Mouse (Mus musculus) hindbrain, embryonic 12.5 days (tissue): ENCODE measurements around the gene Gtsf1l. TPM values are rescaled to one million over a fixed set of nuclear protein-coding genes. Genes with fewer than 3 reads are reported as not detected.

Source experiments
- ATAC-seq: fragments of 200-750 bp; cut with Nextera tagmentation; 2 replicates; pipeline ENCODE4 v1.8.0; 2017; ENCODE audit warnings: moderate TSS enrichment; ENCODE audit not compliant: low FRiP score
- H3K27ac ChIP-seq: fragments of 300-500 bp; sonication (generic); 2 replicates; pipeline ENCODE4 v1.5.1; 2016; ENCODE audit warnings: mild to moderate bottlenecking
- H3K27me3 ChIP-seq: fragments of 300-500 bp; sonication (generic); 2 replicates; pipeline ENCODE4 v1.6.1; 2016; ENCODE audit warnings: mild to moderate bottlenecking
- H3K36me3 ChIP-seq: fragments of 300-500 bp; sonication (generic); 2 replicates; pipeline ENCODE4 v1.6.1; 2016; ENCODE audit warnings: mild to moderate bottlenecking
- H3K4me1 ChIP-seq: fragments of 300-500 bp; sonication (generic); 2 replicates; pipeline ENCODE4 v1.6.1; 2016
- H3K4me2 ChIP-seq: fragments of 300-500 bp; sonication (generic); replicated peaks from 2 replicates; pipeline ENCODE4 v1.6.1; 2016; ENCODE audit warnings: mild to moderate bottlenecking
- H3K4me3 ChIP-seq: fragments of 300-500 bp; sonication (generic); 2 replicates; pipeline ENCODE4 v1.5.1; 2016; ENCODE audit warnings: mild to moderate bottlenecking
- H3K9ac ChIP-seq: fragments of 300-500 bp; sonication (generic); 2 replicates; pipeline ENCODE4 v1.6.1; 2016; ENCODE audit warnings: mild to moderate bottlenecking, moderate library complexity
- H3K9me3 ChIP-seq: fragments of 300-500 bp; sonication (generic); replicated peaks from 2 replicates; pipeline ENCODE4 v1.6.1; 2016; ENCODE audit warnings: mild to moderate bottlenecking
- WGBS: fragments of 180-500 bp; shearing (Covaris S2); methylation state at CpG from one replicate; pipeline ENCODE4 v1.1.7; 2016; 5-methylcytosine and 5-hydroxymethylcytosine counted together
- polyA plus RNA-seq: library from polyadenylated mRNA; unstranded; fragments of >200 nt; fragmentation: Nextera tagmentation; extraction: Ambion mirVana; gene quantifications from 2 replicates; pipeline ENCODE4 v1.2.1, GENCODE M21; 2016

Gene Gtsf1l
- polyA plus RNA-seq, 1 experiment from 2014 or later = not detected

- H3K36me3 ChIP-seq = no peaks in the 10 kb centered on the region; the same call in 1 of the 2 replicates
- no peak for ATAC-seq
- H3K27me3 ChIP-seq = no peaks in the 10 kb centered on the region
- no peak overlapping the region for H3K27ac ChIP-seq
- H3K4me1 ChIP-seq = no peaks in the 10 kb centered on the region
- no peak overlapping the region for H3K9ac ChIP-seq
- H3K4me3 ChIP-seq = no peak overlapping the region
- WGBS = 83% methylated on average over 5 of the region's 5 CpGs
- no peaks in the 10 kb centered on the region for H3K9me3 ChIP-seq
- no peak overlapping the region for H3K4me2 ChIP-seq
Measured at GRCm38 (mm10) chr2:163082591-163082990, 5.1 kb downstream of the Gtsf1l start.

- Histone ChIP-seq H3K9ac (no peak overlapping the region), H3K9me3 (no peaks in the 10 kb centered on the region), H3K4me1 (no peaks in the 10 kb centered on the region), H3K36me3 (peaks cover 10% of the 10 kb centered on the region), H3K27me3 (no peaks in the 10 kb centered on the region), H3K4me2 (no peak overlapping the region), H3K27ac (no peak overlapping the region), H3K4me3 (no peak overlapping the region)
- WGBS = 92% methylated on average over 4 of the region's 4 CpGs
- ATAC-seq = no peak
Measured at GRCm38 (mm10) chr2:163079041-163079440, 8.6 kb downstream of the Gtsf1l start.

GRCm38 (mm10) chr2:163075234-163075633, 12.4 kb downstream of the Gtsf1l start:
- Histone ChIP-seq H3K9ac (no peak overlapping the region), H3K4me1 (no peaks in the 10 kb centered on the region), H3K4me2 (no peak overlapping the region), H3K36me3 (peaks cover 22% of the 10 kb centered on the region), H3K27me3 (no peaks in the 10 kb centered on the region), H3K27ac (no peak overlapping the region), H3K9me3 (no peaks in the 10 kb centered on the region), H3K4me3 (no peak overlapping the region)
- no peak for ATAC-seq
- 84% methylated on average over 3 of the region's 3 CpGs for WGBS

GRCm38 (mm10) chr2:163074808-163075207, 12.8 kb downstream of the Gtsf1l start:
- Histone ChIP-seq H3K4me2 (no peak overlapping the region), H3K27me3 (no peaks in the 10 kb centered on the region), H3K4me1 (no peaks in the 10 kb centered on the region), H3K36me3 (peaks cover 22% of the 10 kb centered on the region), H3K9ac (no peak overlapping the region), H3K27ac (no peak overlapping the region), H3K4me3 (no peak overlapping the region), H3K9me3 (no peaks in the 10 kb centered on the region)
- 93% methylated on average over 12 of the region's 12 CpGs for WGBS
- ATAC-seq = no peak

DNA sequence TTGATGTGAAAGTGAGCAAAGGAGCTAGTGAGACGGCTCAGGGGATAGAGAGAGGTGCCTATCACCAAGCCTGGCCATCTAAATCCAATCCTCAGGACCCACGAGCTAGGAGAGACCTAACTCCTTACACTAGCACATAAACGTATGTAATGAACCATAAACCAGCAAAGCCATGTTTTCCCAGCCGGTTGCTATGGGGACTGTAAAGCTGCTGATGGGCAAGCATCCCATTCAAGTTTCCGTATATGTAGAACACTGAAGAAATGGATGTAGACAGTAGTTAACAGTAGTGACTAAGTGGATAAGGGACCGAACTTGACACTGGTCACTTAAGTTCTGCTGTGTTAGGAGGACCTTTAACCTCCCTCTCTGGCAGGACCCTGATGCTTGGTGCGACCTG, 13.6 kb downstream of the Gtsf1l start:
- ATAC-seq = no peak
- Histone ChIP-seq H3K27me3 (no peaks in the 10 kb centered on the region), H3K27ac (no peak overlapping the region), H3K4me1 (no peaks in the 10 kb centered on the region), H3K36me3 (peaks cover 22% of the 10 kb centered on the region), H3K4me2 (no peak overlapping the region), H3K9me3 (no peaks in the 10 kb centered on the region), H3K4me3 (no peak overlapping the region), H3K9ac (no peak overlapping the region)
- 86% methylated on average over 7 of the region's 7 CpGs for WGBS

- H3K4me3 ChIP-seq = no peak overlapping the region
- no peak for ATAC-seq
- H3K27ac ChIP-seq = no peak overlapping the region
- H3K4me2 ChIP-seq = no peak overlapping the region
- peaks cover 26% of the 10 kb centered on the region for H3K36me3 ChIP-seq
- H3K9me3 ChIP-seq = no peaks in the 10 kb centered on the region
- H3K4me1 ChIP-seq = no peaks in the 10 kb centered on the region
- WGBS = 91% methylated on average over 9 of the region's 9 CpGs
- H3K27me3 ChIP-seq = no peaks in the 10 kb centered on the region
- H3K9ac ChIP-seq = no peak overlapping the region
Measured at GRCm38 (mm10) chr2:163073023-163073757, 14.5 kb downstream of the Gtsf1l start.

DNA sequence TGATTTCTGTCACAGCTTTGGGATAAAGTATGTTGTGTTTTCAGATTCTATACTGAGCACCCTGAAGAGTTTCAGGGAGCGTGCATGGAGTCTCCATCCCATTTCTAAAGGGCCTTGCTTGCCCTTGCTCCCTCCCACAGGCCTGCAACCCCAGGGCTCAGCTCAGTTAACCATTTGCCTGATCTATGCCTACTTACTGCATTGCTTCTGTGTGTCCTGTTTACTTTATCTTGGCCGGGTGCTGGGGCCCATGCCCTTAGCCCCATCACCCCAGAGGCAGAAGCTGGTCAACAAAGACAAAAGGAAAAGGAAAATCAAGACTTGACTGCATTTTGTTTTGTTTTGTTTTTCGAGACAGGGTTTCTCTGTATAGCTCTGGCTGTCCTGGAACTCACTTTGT, 16.1 kb downstream of the Gtsf1l start:
- Histone ChIP-seq H3K36me3 (peaks cover 30% of the 10 kb centered on the region), H3K27ac (no peak overlapping the region), H3K9me3 (no peaks in the 10 kb centered on the region), H3K9ac (no peak overlapping the region), H3K4me1 (no peaks in the 10 kb centered on the region), H3K27me3 (no peaks in the 10 kb centered on the region), H3K4me2 (no peak overlapping the region), H3K4me3 (no peak overlapping the region)
- ATAC-seq = no peak
- 82% methylated on average over 3 of the region's 3 CpGs for WGBS

DNA sequence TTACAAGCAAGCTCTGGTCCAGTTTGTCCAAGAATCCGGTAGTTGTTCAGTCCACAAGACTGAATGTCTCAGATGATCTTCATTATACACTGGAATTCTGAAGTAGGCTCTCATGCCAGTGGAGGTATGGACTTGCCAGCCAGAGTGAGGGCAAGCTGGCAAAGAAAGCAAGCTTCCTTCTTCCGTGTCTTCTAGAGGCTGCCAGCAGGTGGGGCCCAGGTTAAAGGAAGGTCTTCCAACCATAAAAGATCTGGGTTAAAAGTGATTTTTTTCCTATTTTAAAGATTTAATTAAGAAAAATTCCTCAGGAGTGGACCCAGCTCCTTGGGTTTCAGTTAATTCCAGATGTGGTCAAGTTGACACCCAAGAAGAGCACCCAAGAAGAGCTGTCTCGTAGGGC, 17.4 kb downstream of the Gtsf1l start:
- Histone ChIP-seq H3K27me3 (no peaks in the 10 kb centered on the region), H3K27ac (no peak overlapping the region), H3K9ac (no peak overlapping the region), H3K9me3 (no peaks in the 10 kb centered on the region), H3K4me3 (no peak overlapping the region), H3K4me1 (no peaks in the 10 kb centered on the region), H3K36me3 (peaks cover 30% of the 10 kb centered on the region), H3K4me2 (no peak overlapping the region)
- WGBS = 90% methylated on average over 3 of the region's 3 CpGs
- no peak for ATAC-seq

DNA sequence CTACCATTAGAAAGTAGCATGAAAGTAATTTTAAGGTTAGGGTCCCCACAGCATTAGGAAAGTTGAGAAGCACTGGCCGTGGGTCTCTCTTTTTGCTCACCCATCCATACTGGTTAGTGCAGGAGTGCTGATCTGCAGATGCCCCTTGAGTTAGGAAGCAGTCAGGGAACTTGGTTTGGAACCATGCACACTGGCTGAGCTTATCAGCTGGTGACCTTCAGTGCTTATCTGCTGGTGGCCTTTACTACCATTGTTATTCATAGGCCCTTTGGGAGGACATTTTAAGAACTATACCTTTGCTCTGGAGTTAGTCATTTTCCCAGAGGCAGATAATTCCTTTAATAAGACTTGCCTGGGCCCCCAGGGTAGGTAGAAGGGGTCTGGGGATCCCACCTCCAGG, 20.4 kb downstream of the Gtsf1l start:
- no peaks in the 10 kb centered on the region for H3K9me3 ChIP-seq
- H3K4me2 ChIP-seq = no peak overlapping the region
- H3K27me3 ChIP-seq = no peaks in the 10 kb centered on the region
- 83% methylated on average over 1 of the region's 1 CpGs for WGBS
- peaks cover 18% of the 10 kb centered on the region for H3K36me3 ChIP-seq
- H3K4me1 ChIP-seq = no peaks in the 10 kb centered on the region
- ATAC-seq = no peak
- H3K27ac ChIP-seq = no peak overlapping the region
- H3K9ac ChIP-seq = no peak overlapping the region
- no peak overlapping the region for H3K4me3 ChIP-seq

DNA sequence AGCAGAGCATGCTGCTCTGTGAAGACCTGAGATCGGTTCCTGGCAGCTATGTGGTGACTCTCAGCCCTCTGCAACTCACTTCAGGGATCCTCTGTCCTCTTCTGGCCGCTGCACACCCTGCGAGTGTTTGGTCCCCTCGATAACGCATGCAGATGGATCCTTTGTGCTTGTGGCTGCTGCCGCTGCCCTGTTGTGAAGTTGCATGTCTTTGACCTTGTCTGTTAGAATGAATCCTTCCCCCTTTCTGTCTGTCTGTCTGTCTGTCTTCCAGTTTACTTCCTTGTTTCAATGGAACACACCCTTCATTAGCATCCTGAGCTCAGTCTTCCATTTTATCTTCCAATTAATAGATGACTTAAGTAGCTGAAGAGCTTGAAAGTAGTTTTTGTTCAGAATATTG, 21.3 kb downstream of the Gtsf1l start:
- WGBS = 86% methylated on average over 6 of the region's 6 CpGs

GRCm38 (mm10) chr2:163062119-163062508, 25.5 kb downstream of the Gtsf1l start:
- 70% methylated on average over 6 of the region's 6 CpGs for WGBS
- Histone ChIP-seq H3K27ac (no peak overlapping the region), H3K36me3 (peaks cover 10% of the 10 kb centered on the region; the same call in 1 of the 2 replicates), H3K4me3 (no peak overlapping the region), H3K4me1 (no peaks in the 10 kb centered on the region), H3K9me3 (no peaks in the 10 kb centered on the region), H3K27me3 (no peaks in the 10 kb centered on the region), H3K9ac (no peak overlapping the region), H3K4me2 (no peak overlapping the region)
- ATAC-seq = no peak

More for the DNA sequence above, 21.3 kb downstream of the Gtsf1l start:
- Histone ChIP-seq H3K9ac (no peak overlapping the region), H3K4me1 (no peaks in the 10 kb centered on the region), H3K27ac (no peak overlapping the region), H3K9me3 (no peaks in the 10 kb centered on the region), H3K4me3 (no peak overlapping the region), H3K4me2 (no peak overlapping the region), H3K27me3 (no peaks in the 10 kb centered on the region), H3K36me3 (peaks cover 18% of the 10 kb centered on the region)
- no peak for ATAC-seq

DNA sequence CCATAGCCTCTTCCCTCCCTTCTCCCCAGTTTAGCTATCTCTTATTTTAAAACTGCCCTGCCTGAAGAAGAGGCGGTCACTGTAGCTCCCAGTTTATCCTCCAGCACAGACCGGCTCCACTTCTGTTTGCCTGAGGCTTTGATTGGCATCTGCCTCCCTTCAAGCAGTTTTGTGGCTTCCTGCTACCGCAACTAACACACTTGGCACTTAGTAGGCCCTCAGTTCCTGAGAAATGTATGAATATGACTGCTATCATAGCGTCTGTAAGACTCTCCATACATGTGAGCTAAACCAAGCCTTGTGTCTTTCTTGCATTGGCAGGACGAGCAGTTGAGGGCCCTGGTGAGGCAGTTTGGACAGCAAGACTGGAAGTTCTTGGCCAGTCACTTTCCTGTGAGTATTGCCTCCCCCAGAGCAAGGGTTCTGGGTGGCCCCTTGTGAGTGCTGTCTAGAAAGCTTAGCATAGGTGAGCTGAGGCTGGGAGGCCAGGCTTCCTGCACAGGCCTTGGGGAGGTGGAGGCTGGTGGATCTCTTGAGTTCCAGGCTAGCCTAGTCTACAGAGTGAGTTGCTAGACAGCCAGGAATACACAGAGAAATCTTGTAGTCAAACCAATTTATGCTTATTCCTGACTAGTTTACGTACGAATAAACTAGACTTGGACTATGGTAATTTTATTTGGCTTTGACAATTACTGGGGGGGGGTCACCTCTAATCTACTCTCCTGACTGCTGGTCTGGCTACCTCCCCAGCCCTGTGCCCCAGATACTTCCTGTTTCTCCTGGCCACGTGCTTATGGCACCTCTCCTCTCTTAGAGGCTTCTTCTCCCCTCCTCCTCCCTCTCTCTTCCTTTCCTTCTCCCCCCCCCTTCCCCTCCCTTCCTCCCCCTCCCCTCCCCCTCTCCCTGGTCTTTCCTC, 26.2 kb downstream of the Gtsf1l start:
- H3K9ac ChIP-seq = no peak overlapping the region
- H3K4me2 ChIP-seq = no peak overlapping the region
- no peaks in the 10 kb centered on the region for H3K4me1 ChIP-seq
- no peaks in the 10 kb centered on the region for H3K9me3 ChIP-seq
- no peaks in the 10 kb centered on the region for H3K27me3 ChIP-seq
- no peak overlapping the region for H3K27ac ChIP-seq
- WGBS = 87% methylated on average over 8 of the region's 8 CpGs
- no peak for ATAC-seq
- H3K36me3 ChIP-seq = peaks cover 10% of the 10 kb centered on the region; the same call in 1 of the 2 replicates
- no peak overlapping the region for H3K4me3 ChIP-seq
